Mouse (Mus musculus): ENCODE results near the gene Depp1.
"Not testable (repeated sequence)": the region's sequence is repeated elsewhere in the genome, so short reads cannot be mapped to it uniquely, and the experiment has no call there.

Gene Depp1

GRCm38 (mm10) chr6:116650406-116650805, at the start of gene Depp1:
Gene Depp1, plus strand, starts transcription at chr6:116650609.
- no peak for DNase-seq (ENCODE audit: low read depth, low spot score)

- DNase-seq (ENCODE audit: low read depth, low spot score): not testable (repeated sequence)
Observed at GRCm38 (mm10) chr6:116600969-116601368, 49.4 kb upstream of the Depp1 start.

DNA sequence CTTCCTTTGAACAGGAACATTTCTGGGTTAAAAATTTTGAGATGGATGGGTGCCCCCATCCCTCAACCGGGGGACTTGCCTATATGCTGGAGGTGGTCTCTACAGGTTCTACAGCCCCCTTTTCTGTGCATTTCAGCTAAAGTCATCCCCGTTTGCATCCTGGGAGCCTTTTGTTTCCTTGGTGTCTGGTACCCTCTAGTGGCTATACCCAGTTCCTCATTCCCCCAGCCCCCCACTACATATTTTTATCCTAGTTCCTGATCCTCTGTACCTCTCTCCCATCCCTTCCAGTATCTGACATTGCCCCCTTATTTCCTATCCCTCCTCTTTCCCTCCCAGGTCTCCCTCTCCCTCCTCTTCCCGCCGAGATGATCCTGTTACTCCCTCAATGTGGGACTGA, 43.2 kb upstream of the Depp1 start:
- DNase-seq (ENCODE audit: low read depth, low spot score): no peak

DNA sequence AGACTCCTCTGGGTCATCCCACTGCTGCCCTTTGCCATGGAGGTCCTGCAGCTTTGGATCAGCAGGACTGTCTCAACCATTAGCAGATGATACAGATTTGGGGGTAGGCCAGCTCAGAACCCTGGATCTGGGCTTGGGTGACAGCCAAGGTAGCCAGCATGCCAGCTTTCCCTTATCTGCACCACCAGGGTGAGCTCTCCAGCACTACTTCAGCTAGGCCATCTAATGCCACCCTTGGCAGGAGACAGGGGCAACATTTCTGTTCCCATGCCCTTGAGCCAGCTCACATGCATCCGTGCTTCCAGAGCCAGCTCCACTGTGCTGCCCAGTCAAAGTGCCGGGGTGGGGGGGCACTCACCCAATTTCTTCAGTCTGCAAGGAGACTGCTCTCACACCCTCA, 34.7 kb upstream of the Depp1 start:
- DNase-seq (ENCODE audit: low read depth, low spot score): no peak

DNA sequence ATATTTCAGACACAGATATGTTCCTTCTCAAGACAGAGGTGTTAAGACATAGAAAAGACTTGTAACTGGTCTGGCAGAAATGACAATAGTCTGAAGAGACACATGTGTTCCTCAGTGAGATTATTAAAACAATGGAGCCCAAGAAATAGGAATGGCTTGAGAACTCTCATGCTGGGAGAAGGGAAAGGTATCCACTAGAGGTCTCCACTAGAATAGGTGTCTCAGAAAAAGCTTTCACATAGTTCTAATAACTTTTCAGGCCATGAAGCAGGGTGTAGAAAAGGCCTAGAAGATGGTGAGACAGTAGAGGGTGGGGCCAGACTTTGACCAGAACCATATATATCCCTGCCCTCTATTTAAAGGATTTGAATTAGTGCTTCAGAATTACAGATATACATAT, 32.3 kb upstream of the Depp1 start:
- no peak for DNase-seq (ENCODE audit: low read depth, low spot score)

DNA sequence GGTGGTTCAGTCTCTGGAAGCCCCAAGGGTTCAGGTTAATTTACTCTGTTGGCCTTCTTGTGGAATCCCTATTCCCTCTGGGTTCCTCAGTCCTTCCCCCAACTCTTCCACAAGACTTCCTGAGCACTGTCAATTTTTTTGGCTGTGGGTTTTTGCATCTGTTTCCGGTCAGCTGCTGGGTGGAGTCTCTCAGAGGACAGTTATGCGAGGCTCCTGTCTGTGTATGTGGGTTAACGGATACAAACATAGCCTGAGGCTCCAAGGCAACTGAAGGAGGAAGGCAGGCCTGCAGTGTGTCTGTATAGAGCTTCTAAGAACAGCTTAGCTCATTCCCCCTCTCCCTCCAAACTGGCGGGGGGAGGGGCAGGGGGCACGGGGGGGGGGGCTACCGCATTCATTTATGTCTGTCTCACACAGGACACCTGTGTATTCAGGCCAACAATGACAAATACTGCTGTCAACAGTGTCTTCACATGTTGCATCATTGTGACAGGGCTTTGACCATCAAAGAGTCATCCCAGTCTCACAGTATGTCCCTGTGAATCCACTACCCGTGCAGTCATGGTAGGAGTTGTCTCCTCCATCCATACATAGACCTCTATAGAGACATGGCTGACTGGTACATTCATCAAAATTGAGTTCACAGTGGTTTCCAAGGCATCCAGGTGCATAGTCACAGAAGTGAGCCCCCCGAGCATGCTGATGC, 28.9 kb upstream of the Depp1 start:
- DNase-seq (ENCODE audit: low read depth, low spot score): no peak

DNA sequence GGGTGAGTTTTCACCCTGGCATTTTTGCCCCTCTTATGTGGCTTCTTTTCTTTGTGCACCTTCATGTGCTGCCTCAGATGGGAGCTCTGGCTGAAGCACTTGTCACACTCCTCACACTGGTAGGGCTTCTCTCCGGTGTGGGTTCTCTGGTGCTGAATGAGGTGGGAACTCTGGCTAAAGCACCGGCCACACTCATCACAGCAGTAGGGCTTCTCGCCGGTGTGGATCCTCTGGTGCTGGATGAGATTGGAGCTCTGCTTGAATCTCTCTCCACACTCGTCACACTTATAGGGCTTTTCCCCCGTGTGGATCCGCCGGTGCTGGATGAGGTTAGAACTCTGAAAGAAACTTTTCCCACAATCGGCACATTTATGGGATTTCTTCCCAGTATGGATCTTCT, 24.0 kb upstream of the Depp1 start:
- DNase-seq (ENCODE audit: low read depth, low spot score): not testable (repeated sequence)

GRCm38 (mm10) chr6:116628095-116628494, 22.3 kb upstream of the Depp1 start:
- DNase-seq (ENCODE audit: low read depth, low spot score): no peak

- DNase-seq (ENCODE audit: low read depth, low spot score): peak; percentile 73
Observed at GRCm38 (mm10) chr6:116628539-116629171, 21.8 kb upstream of the Depp1 start, which contains the start of gene Zfp422. Gene Zfp422, minus strand, starts transcription at chr6:116628999.

DNA sequence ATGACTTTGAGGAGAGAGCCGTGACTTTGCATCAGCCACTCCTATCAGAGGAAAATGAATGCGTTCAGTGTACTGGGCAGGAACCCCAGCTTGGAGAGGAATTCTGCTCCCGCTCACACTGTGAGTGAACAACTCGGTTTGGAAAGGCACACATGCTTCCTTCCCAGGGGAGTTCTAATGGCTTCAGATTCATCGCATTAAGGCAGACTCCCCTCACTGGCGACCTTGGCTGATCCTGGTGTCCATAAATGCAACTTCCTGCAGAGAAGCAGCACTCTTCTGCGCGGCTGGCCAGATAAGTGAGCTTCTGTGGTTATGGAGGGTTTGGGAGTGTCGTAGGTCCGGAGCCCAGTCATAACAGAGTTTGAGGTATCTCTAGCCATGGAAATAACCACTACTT, 20.6 kb upstream of the Depp1 start:
- no peak for DNase-seq (ENCODE audit: low read depth, low spot score)

GRCm38 (mm10) chr6:116632129-116632528, 18.3 kb upstream of the Depp1 start:
- DNase-seq (ENCODE audit: low read depth, low spot score): peak; percentile 30

DNA sequence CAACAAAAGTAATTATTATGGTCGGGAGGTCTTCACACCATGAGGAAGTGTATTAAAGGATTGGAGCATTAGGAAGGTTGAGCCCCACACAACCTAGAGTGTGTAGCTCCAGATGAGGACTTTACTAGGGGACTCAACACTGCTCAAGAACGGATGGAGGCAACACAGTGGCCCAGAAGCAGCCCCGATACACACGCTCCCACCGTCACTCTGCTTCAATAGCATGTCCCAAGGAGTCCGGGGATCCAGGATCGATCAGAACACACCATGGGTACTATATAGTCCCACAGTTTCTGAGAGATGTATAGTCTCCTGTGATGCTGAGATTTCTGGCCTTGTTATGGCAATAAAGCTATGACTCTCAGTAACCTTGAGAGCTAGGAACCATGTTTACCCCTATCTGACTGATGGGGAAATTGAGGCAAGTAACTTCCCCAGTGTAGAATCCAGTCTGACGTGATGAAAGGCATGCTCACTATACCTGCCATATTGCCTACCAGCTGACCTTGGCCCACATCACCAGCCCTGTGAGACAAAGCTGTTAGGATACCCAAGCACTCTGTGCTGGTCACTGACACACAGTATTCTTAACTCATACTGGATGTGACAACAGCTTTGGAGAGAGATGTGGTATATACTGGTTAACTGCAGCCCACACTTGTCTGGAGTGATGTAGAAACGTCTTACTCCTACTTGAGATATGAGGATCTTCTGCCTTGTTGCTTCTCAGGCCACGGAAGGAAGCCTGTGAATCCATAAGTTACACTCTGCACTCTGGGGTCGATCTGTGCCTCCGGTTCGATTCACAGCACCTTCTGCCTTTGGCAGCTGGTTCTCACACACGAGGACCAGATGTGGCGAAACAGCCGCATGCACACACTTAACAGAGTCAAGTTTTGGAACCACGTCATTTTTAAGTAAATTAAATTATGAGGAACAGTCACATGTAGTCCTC, 16.4 kb upstream of the Depp1 start:
- no peak for DNase-seq (ENCODE audit: low read depth, low spot score)

- DNase-seq (ENCODE audit: low read depth, low spot score): no peak
Observed at GRCm38 (mm10) chr6:116635251-116636180, 14.9 kb upstream of the Depp1 start.

GRCm38 (mm10) chr6:116636581-116637235, 13.7 kb upstream of the Depp1 start:
- DNase-seq (ENCODE audit: low read depth, low spot score): no peak

GRCm38 (mm10) chr6:116637496-116637895, 12.9 kb upstream of the Depp1 start:
- DNase-seq (ENCODE audit: low read depth, low spot score): no peak

GRCm38 (mm10) chr6:116638871-116639270, 11.5 kb upstream of the Depp1 start:
- DNase-seq (ENCODE audit: low read depth, low spot score): no peak

- DNase-seq (ENCODE audit: low read depth, low spot score): no peak
Observed at GRCm38 (mm10) chr6:116639663-116640062, 10.7 kb upstream of the Depp1 start.

DNA sequence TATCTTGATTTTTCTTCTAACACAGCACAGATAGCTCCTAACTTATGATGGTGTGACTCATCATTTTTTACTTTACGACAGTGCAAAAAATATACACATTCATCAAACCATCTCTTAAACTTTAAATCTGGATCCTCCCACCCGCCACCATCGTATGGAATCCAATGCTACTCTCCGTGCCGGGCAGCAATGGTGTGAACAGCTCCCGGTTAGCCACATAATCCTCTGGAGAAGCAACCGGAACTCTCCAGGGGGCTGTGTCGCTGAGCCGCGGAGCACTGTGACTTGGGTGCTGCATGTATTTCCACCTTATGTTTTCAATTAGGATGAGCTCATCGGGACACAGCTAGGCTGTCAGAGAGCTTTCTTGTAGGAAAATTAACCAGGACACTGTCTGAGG, 7.5 kb upstream of the Depp1 start:
- no peak for DNase-seq (ENCODE audit: low read depth, low spot score)

- no peak for DNase-seq (ENCODE audit: low read depth, low spot score)
Observed at GRCm38 (mm10) chr6:116643881-116644280, 6.5 kb upstream of the Depp1 start.

- no peak for DNase-seq (ENCODE audit: low read depth, low spot score)
Observed at GRCm38 (mm10) chr6:116644335-116644734, 6.1 kb upstream of the Depp1 start.

DNA sequence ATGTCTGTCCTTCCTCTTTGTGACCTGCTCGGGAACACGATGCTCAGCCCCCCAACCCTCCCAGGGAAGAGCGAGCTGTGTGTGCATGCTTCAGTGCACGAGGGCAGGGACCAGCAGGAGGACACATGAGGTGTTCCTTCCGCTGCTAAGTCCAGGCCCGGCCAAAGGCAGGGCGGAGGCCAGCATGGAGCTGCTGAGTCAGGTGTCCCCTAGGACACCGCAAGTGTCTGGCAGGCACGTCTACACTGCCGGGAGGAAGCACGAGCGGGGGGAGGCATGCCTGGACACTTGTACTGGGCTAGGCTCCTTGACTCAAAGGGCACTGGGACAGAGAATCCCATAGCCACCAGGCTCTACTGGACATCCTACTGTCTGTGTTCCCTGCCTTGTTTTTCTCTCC, 2.6 kb upstream of the Depp1 start:
- DNase-seq (ENCODE audit: low read depth, low spot score): no peak
